Mouse (Mus musculus): Measurements from ENCODE around the gene 1700056E22Rik. TPM values are rescaled to one million over a fixed set of nuclear protein-coding genes. Genes with fewer than 3 reads are reported as not detected.

1700056E22Rik gene
- polyA plus RNA-seq, 1 experiment: 3.2 TPM

GRCm38 (mm10) chr1:184027039-184027438 is 7.1 kb downstream of the 1700056E22Rik start:
- TF ChIP-seq USF1 (IDR thresholded peaks at IDR 0.05; ENCODE audit: low read depth) (no peak), SRF (IDR thresholded peaks at IDR 0.05; ENCODE audit: control insufficient read depth, insufficient read length, low read depth) (no peak), TCF3 (IDR thresholded peaks at IDR 0.05; ENCODE audit: insufficient read length, low read depth) (no peak), E2F4 (IDR thresholded peaks at IDR 0.05; ENCODE audit: insufficient read depth) (no peak), MYOG (IDR thresholded peaks at IDR 0.05; ENCODE audit: control insufficient read depth in 1 of 3, insufficient read depth in 1 of 3, insufficient read length in 2 of 3, low read depth in 2 of 3) (no peak), CEBPB (IDR thresholded peaks at IDR 0.05; ENCODE audit: insufficient read depth, poor library complexity, severe bottlenecking) (no peak), TCF12 (IDR thresholded peaks at IDR 0.05; ENCODE audit: insufficient read depth, poor library complexity, severe bottlenecking) (no peak), MAX (IDR thresholded peaks at IDR 0.05; ENCODE audit: low read depth) (no peak), POLR2A (IDR thresholded peaks at IDR 0.05; ENCODE audit: insufficient read length, low read depth) (no peak), REST (IDR thresholded peaks at IDR 0.05; ENCODE audit: insufficient read depth, insufficient read length) (no peak), POLR2AphosphoS2 (IDR thresholded peaks at IDR 0.05; ENCODE audit: insufficient read length, low read depth) (no peak), MYOD1 (IDR thresholded peaks at IDR 0.05; ENCODE audit: control insufficient read depth in 1 of 3, insufficient read length in 2 of 3, low read depth in 2 of 3) (no peak)
- Histone ChIP-seq H3K36me3 (ENCODE audit: control insufficient read depth, insufficient read depth) (no peaks in the 10 kb centered on the region), H3K79me2 (ENCODE audit: control insufficient read depth, insufficient read depth) (no peaks in the 10 kb centered on the region), H3K4me3 (no peak overlapping the region), H3K27me3 (ENCODE audit: control insufficient read depth, insufficient read depth, insufficient read length) (no peaks in the 10 kb centered on the region), H3ac (ENCODE audit: control insufficient read depth, insufficient read length) (no peak overlapping the region), H3K4me2 (ENCODE audit: low read depth) (no peak overlapping the region)

- H3K4me2 ChIP-seq (ENCODE audit: low read depth): no peak overlapping the region
These were observed 9.0 kb downstream of the 1700056E22Rik start for GRCm38 (mm10) chr1:184025079-184025478.

DNA sequence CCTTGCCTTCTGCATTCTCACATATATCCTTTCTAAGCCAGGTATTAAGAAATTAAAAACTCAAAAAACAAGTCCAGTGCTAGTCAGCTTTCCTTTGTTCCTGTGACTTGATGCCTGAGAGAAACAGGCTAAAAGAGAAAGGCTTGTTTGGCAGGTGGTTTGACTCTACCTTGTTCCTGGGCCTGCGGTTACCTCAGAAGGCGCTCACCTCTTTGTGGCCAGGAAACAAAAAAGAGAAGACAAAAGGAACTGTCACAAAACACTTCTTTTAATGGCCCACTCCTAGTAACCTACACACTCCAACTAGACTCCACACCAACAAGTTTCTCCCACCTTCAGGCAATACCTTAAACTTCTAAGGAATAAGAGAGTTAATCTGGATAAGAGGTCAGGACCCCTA is 9.5 kb downstream of the 1700056E22Rik start:
- H3K27me3 ChIP-seq (ENCODE audit: control insufficient read depth, insufficient read depth, insufficient read length): no peaks in the 10 kb centered on the region
- no peak overlapping the region for H3K4me2 ChIP-seq (ENCODE audit: low read depth)
- no peak overlapping the region for H3K4me3 ChIP-seq
- no peak overlapping the region for H3ac ChIP-seq (ENCODE audit: control insufficient read depth, insufficient read length)
- no peak for TF ChIP-seq MAX (IDR thresholded peaks at IDR 0.05; ENCODE audit: low read depth)
- H3K79me2 ChIP-seq (ENCODE audit: control insufficient read depth, insufficient read depth): no peaks in the 10 kb centered on the region
- no peaks in the 10 kb centered on the region for H3K36me3 ChIP-seq (ENCODE audit: control insufficient read depth, insufficient read depth)

More at GRCm38 (mm10) chr1:184025079-184025478, 9.0 kb downstream of the 1700056E22Rik start:
- H3K4me3 ChIP-seq: no peak overlapping the region
- TF ChIP-seq CEBPB (IDR thresholded peaks at IDR 0.05; ENCODE audit: insufficient read depth, poor library complexity, severe bottlenecking): no peak
- no peak for TF ChIP-seq E2F4 (IDR thresholded peaks at IDR 0.05; ENCODE audit: insufficient read depth)
- TF ChIP-seq MAX (IDR thresholded peaks at IDR 0.05; ENCODE audit: low read depth): no peak
- no peak for TF ChIP-seq POLR2A (IDR thresholded peaks at IDR 0.05; ENCODE audit: insufficient read length, low read depth)
- no peak for TF ChIP-seq REST (IDR thresholded peaks at IDR 0.05; ENCODE audit: insufficient read depth, insufficient read length)
- H3K36me3 ChIP-seq (ENCODE audit: control insufficient read depth, insufficient read depth): no peaks in the 10 kb centered on the region
- H3ac ChIP-seq (ENCODE audit: control insufficient read depth, insufficient read length): no peak overlapping the region
- H3K79me2 ChIP-seq (ENCODE audit: control insufficient read depth, insufficient read depth): no peaks in the 10 kb centered on the region
- H3K27me3 ChIP-seq (ENCODE audit: control insufficient read depth, insufficient read depth, insufficient read length): no peaks in the 10 kb centered on the region

DNA sequence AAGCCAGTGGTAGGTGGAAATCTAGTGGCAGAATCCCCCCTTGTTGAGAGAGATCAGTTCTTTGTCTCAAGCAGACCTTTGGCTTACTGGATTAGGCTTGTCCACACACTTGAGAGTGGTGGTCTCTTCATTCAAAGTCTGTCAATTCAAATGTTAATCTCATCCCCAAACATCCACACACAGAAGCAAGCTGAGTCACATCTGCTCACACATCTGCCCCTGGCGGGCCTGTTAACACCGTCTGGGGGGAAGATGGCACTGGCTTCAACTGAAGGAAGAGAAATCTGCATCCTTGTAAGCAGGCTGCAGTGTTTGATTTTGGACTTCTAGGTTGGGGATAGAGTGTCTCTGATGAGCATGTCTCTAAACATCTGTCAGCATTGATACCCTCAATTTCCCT is 10.1 kb downstream of the 1700056E22Rik start:
- Histone ChIP-seq H3K4me3 (no peak overlapping the region), H3ac (ENCODE audit: control insufficient read depth, insufficient read length) (no peak overlapping the region), H3K4me2 (ENCODE audit: low read depth) (no peak overlapping the region), H3K27me3 (ENCODE audit: control insufficient read depth, insufficient read depth, insufficient read length) (no peaks in the 10 kb centered on the region), H3K79me2 (ENCODE audit: control insufficient read depth, insufficient read depth) (no peaks in the 10 kb centered on the region), H3K36me3 (ENCODE audit: control insufficient read depth, insufficient read depth) (no peaks in the 10 kb centered on the region)
- TF ChIP-seq REST (IDR thresholded peaks at IDR 0.05; ENCODE audit: insufficient read depth, insufficient read length) (no peak), CEBPB (IDR thresholded peaks at IDR 0.05; ENCODE audit: insufficient read depth, poor library complexity, severe bottlenecking) (no peak), MYOG (IDR thresholded peaks at IDR 0.05; ENCODE audit: control insufficient read depth in 1 of 3, insufficient read depth in 1 of 3, insufficient read length in 2 of 3, low read depth in 2 of 3) (no peak), TCF3 (IDR thresholded peaks at IDR 0.05; ENCODE audit: insufficient read length, low read depth) (no peak), USF1 (IDR thresholded peaks at IDR 0.05; ENCODE audit: low read depth) (no peak), POLR2A (IDR thresholded peaks at IDR 0.05; ENCODE audit: insufficient read length, low read depth) (no peak), TCF12 (IDR thresholded peaks at IDR 0.05; ENCODE audit: insufficient read depth, poor library complexity, severe bottlenecking) (no peak), POLR2AphosphoS2 (IDR thresholded peaks at IDR 0.05; ENCODE audit: insufficient read length, low read depth) (no peak), SRF (IDR thresholded peaks at IDR 0.05; ENCODE audit: control insufficient read depth, insufficient read length, low read depth) (no peak), E2F4 (IDR thresholded peaks at IDR 0.05; ENCODE audit: insufficient read depth) (no peak), MAX (IDR thresholded peaks at IDR 0.05; ENCODE audit: low read depth) (no peak), MYOD1 (IDR thresholded peaks at IDR 0.05; ENCODE audit: control insufficient read depth in 1 of 3, insufficient read length in 2 of 3, low read depth in 2 of 3) (no peak)

- TF ChIP-seq MYOD1 (IDR thresholded peaks at IDR 0.05; ENCODE audit: control insufficient read depth in 1 of 3, insufficient read length in 2 of 3, low read depth in 2 of 3) (no peak), POLR2A (IDR thresholded peaks at IDR 0.05; ENCODE audit: insufficient read length, low read depth) (no peak)
- Histone ChIP-seq H3ac (ENCODE audit: control insufficient read depth, insufficient read length) (no peak overlapping the region), H3K4me3 (no peak overlapping the region)
These were observed 14.4 kb downstream of the 1700056E22Rik start for GRCm38 (mm10) chr1:184019722-184020107.

More at GRCm38 (mm10) chr1:184019722-184020107, 14.4 kb downstream of the 1700056E22Rik start:
- Histone ChIP-seq H3K27me3 (ENCODE audit: control insufficient read depth, insufficient read depth, insufficient read length) (no peaks in the 10 kb centered on the region), H3K4me2 (ENCODE audit: low read depth) (no peak overlapping the region), H3K36me3 (ENCODE audit: control insufficient read depth, insufficient read depth) (no peaks in the 10 kb centered on the region), H3K79me2 (ENCODE audit: control insufficient read depth, insufficient read depth) (no peaks in the 10 kb centered on the region)
